Mouse (Mus musculus) pancreas, adult 10 weeks (tissue): ENCODE results near the gene Pla2g2c. TPM values are rescaled to one million over a fixed set of nuclear protein-coding genes. Genes with fewer than 3 reads are reported as not detected.

Source experiments
- polyA plus RNA-seq: library from polyadenylated mRNA; stranded (reverse); fragments of 350-450 nt; fragmentation: Illumina TruSeq; extraction: RNeasy Lipid Tissue Mini Kit (QIAGEN cat#74804); gene quantifications from one replicate; pipeline ENCODE4 v1.2.3, GENCODE M21; 2015; ENCODE audit warnings: low read depth, low replicate concordance; ENCODE audit not compliant: insufficient read depth

Gene Pla2g2c
- not detected for polyA plus RNA-seq

DNA sequence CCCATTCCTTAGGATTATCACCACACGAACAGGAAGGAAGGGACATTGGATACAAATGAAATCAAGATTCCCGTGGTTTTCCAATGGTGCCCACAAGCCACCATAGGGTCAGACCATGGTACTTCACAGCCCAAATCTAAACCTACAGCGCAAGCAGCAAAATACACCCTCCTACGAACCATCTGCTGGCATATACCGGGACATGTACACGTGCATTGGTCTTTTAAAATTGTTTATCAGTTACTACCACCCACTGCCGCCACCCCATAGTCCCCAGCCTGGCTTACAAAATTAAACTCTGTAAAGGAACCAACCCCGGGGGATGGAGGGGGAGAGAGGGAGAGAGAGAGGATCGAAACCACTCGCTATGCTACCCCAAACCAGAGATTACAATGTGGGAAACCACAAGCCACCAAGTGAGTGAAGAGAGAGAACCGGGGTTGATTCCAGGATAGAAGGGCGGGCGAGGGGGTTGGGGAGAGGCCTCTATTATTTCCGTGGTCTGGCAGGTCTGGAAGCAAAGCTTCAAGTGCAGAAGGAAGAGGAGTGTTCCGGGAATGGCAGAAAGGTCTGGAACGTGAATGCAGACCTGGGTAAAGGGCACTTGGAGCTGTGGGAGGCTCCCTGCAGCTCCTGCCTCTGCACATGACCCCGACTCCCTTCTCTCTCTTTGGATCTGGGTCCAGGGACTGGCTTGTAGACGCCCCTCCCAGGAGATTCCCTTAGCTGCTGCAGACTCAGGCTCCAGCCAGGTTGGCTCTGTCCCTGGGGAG is at the start of gene Pla2g2c:
Gene Pla2g2c, plus strand, starts transcription at position 439 of the 773 bp plus-strand sequence.

GRCm38 (mm10) chr4:138737031-138737430 is 12.4 kb downstream of the Pla2g2c start, which contains the start of gene Ubxn10:
TSS of gene Ubxn10 (minus strand) at chr4:138737167.

GRCm38 (mm10) chr4:138757416-138757815 is 32.8 kb downstream of the Pla2g2c start, which contains the start of gene Pla2g2f:
TSS of gene Pla2g2f (minus strand) at chr4:138757626.

GRCm38 (mm10) chr4:138775435-138775834 is 50.8 kb downstream of the Pla2g2c start, which contains the start of gene Pla2g2d:
TSS of gene Pla2g2d (plus strand) at chr4:138775735.

Other genes starting within 250 kb of the Pla2g2c start
- 0.26 TPM for gene Vwa5b1, start 88.9 kb upstream of the Pla2g2c start, polyA plus RNA-seq
- 1.4 TPM for gene Ubxn10, start 12.4 kb downstream of the Pla2g2c start, polyA plus RNA-seq
- 4.0 TPM for gene Pla2g2f, start 32.8 kb downstream of the Pla2g2c start, polyA plus RNA-seq
- 0.37 TPM for gene Pla2g2d, start 50.9 kb downstream of the Pla2g2c start, polyA plus RNA-seq
- gene Pla2g5, start 138.7 kb downstream of the Pla2g2c start, polyA plus RNA-seq = 0.79 TPM
- gene Gm13030, start 149.2 kb downstream of the Pla2g2c start, polyA plus RNA-seq = not detected
- gene Pla2g2e, start 153.2 kb downstream of the Pla2g2c start, polyA plus RNA-seq = not detected
- 7.3 TPM for gene Otud3, start 189.2 kb downstream of the Pla2g2c start, polyA plus RNA-seq
- 1.1 TPM for gene Rnf186, start 242.3 kb downstream of the Pla2g2c start, polyA plus RNA-seq
- 2.5 TPM for gene Tmco4, start 248.1 kb downstream of the Pla2g2c start, polyA plus RNA-seq